Mouse (Mus musculus) heart, adult 2 months (tissue): ENCODE results near the gene Kcng3. TPM values are rescaled to one million over a fixed set of nuclear protein-coding genes. Genes with fewer than 3 reads are reported as not detected.

ENCODE experiments used
- DNase-seq, 2 experiments: peaks; one replicate each; pipeline ENCODE4 v3.0.0; 2021
- H3K27ac ChIP-seq: fragments of 200-600 bp; 2 replicates; pipeline ENCODE4 v1.8.1; 2022
- H3K27me3 ChIP-seq: fragments of 200-500 bp; 2 replicates; pipeline ENCODE4 v1.6.1; 2012; ENCODE audit warnings: mild to moderate bottlenecking, low read length, inconsistent platforms, mixed read lengths; ENCODE audit not compliant: control insufficient read depth, insufficient read depth
- H3K36me3 ChIP-seq: fragments of 200-500 bp; 2 replicates; pipeline ENCODE4 v1.6.1; 2012; ENCODE audit warnings: low read length, inconsistent platforms; ENCODE audit not compliant: control insufficient read depth, insufficient read depth
- H3K4me1 ChIP-seq: fragments of 200-500 bp; 2 replicates; pipeline ENCODE4 v1.6.1; 2011; ENCODE audit warnings: low read length; ENCODE audit not compliant: control insufficient read depth, insufficient read depth
- H3K4me3 ChIP-seq: fragments of 200-600 bp; 2 replicates; pipeline ENCODE4 v1.8.1; 2022
- H3K79me2 ChIP-seq: fragments of 200-500 bp; replicated peaks from 2 replicates; pipeline ENCODE4 v1.6.1; 2012; ENCODE audit warnings: mild to moderate bottlenecking, inconsistent platforms, low read length, moderate library complexity, mixed read lengths; ENCODE audit not compliant: control insufficient read depth, insufficient read depth
- H3K9ac ChIP-seq: fragments of 200-500 bp; 2 replicates; pipeline ENCODE4 v1.6.1; 2012; ENCODE audit warnings: low read depth, mild to moderate bottlenecking, control low read depth, inconsistent platforms, low read length, mixed read lengths
- CTCF ChIP-seq: fragments of 200-600 bp; IDR thresholded peaks from 2 replicates; pipeline ENCODE4 v1.8.1; 2022; ENCODE audit warnings: antibody characterized with exemption, mild to moderate bottlenecking, moderate library complexity
- EP300 ChIP-seq: fragments of 200-500 bp; IDR thresholded peaks from 2 replicates; pipeline ENCODE4 v1.6.1; 2011; ENCODE audit warnings: low read depth, low read length, control low read depth; ENCODE audit not compliant: insufficient read depth
- POLR2A ChIP-seq: fragments of 200-500 bp; IDR thresholded peaks from 2 replicates; pipeline ENCODE4 v1.6.1; 2011; ENCODE audit warnings: mild to moderate bottlenecking, low read depth, low read length, control low read depth; ENCODE audit not compliant: insufficient read depth
- WGBS: fragments of 180-500 bp; shearing (Covaris S2); methylation state at CpG from one replicate; pipeline ENCODE4 v1.1.7; 2018; 5-methylcytosine and 5-hydroxymethylcytosine counted together
- intact Hi-C: fragments of 180-260 bp; cut with DNase I; formaldehyde crosslinking; loops from one replicate; pipeline ENCODE4 v1.15.1; 2025
- polyA plus RNA-seq: library from polyadenylated mRNA; depleted of rRNA; stranded (reverse); fragments of >200 nt; gene quantifications from 2 replicates; pipeline ENCODE4 v1.2.3, GENCODE M21; 2012
- total RNA-seq, 2 experiments: library from RNA; stranded (reverse); gene quantifications; 2 replicates each; pipeline ENCODE4 v1.2.3; 2021

Kcng3 gene
- total and polyA plus RNA-seq, 3 experiments: 0.02 TPM; not detected in 2

- intact Hi-C loops: no loop called here
- Histone ChIP-seq H3K36me3 (no peaks in the 10 kb centered on the region), H3K9ac (no peak overlapping the region), H3K27me3 (no peaks in the 10 kb centered on the region), H3K79me2 (no peaks in the 10 kb centered on the region), H3K4me1 (no peaks in the 10 kb centered on the region), H3K27ac (no peak overlapping the region), H3K4me3 (no peak overlapping the region)
- no peak for DNase-seq
- WGBS: 65% methylated on average over 8 of the region's 8 CpGs
- TF ChIP-seq EP300: no peak
- TF ChIP-seq POLR2A: no peak
- no peak for TF ChIP-seq CTCF
These were observed 33.1 kb upstream of the Kcng3 start for GRCm38 (mm10) chr17:83664761-83665160.

DNA sequence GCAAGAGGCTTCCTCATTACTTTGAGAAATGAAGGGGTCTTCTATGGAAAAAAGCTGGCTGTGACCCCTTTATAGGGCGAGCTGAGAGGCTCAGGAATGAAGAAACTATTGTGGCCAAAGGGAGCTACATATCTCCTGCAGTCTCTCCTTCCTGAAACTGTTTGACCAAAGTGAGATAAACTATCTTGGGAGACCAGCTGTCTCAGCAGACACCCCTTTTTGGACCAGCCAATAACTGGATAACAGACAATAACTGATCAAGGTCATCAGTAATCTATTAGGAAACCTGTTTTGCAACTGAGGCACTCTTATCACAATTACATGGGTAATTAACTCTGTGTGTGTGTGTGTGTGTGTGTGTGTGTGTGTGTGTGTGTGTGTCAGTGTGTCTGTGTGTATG, 27.2 kb upstream of the Kcng3 start:
- no peak overlapping the region for H3K27ac ChIP-seq
- 44% methylated on average over 1 of the region's 1 CpGs for WGBS
- no peak for TF ChIP-seq EP300
- TF ChIP-seq CTCF: no peak
- no peak for TF ChIP-seq POLR2A
- H3K27me3 ChIP-seq: no peaks in the 10 kb centered on the region
- no peak overlapping the region for H3K9ac ChIP-seq
- DNase-seq: no peak
- intact Hi-C loops: no loop called here
- H3K36me3 ChIP-seq: no peaks in the 10 kb centered on the region
- no peaks in the 10 kb centered on the region for H3K79me2 ChIP-seq
- H3K4me3 ChIP-seq: no peak overlapping the region
- no peaks in the 10 kb centered on the region for H3K4me1 ChIP-seq

GRCm38 (mm10) chr17:83657375-83657774, 25.7 kb upstream of the Kcng3 start:
- Histone ChIP-seq H3K27ac (no peak overlapping the region), H3K79me2 (no peaks in the 10 kb centered on the region), H3K36me3 (no peaks in the 10 kb centered on the region), H3K9ac (no peak overlapping the region), H3K4me1 (no peaks in the 10 kb centered on the region), H3K27me3 (no peaks in the 10 kb centered on the region), H3K4me3 (no peak overlapping the region)
- DNase-seq: no peak
- no peak for TF ChIP-seq POLR2A
- no peak for TF ChIP-seq EP300
- TF ChIP-seq CTCF: no peak
- WGBS: 93% methylated on average over 9 of the region's 9 CpGs
- intact Hi-C loops: no loop called here

DNA sequence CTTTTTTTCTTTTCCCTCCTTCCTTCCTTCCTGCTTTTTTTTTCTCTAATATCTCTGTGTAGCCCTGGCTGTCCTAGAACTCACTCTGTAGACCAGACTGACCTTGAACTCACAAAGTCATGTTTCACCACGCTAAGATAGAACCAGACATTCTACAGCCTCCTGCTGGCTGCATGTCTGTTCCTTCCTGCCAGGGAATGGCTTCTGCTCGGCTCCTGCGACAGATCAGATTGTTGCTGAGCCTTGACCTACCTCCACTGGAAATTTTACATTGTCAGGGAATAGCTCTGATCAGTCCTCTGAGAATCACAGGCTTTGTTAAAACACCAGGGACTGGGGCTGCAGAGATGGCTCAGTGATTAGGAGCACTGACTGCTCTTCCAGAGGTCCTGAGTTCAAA, 24.0 kb upstream of the Kcng3 start:
- intact Hi-C loops: no loop called here
- no peak for DNase-seq

GRCm38 (mm10) chr17:83654651-83655136, 23.0 kb upstream of the Kcng3 start:
- no peak overlapping the region for H3K4me3 ChIP-seq
- no peaks in the 10 kb centered on the region for H3K27me3 ChIP-seq
- no peaks in the 10 kb centered on the region for H3K79me2 ChIP-seq
- TF ChIP-seq CTCF (no peak), POLR2A (no peak), EP300 (no peak)
- H3K27ac ChIP-seq: no peak overlapping the region
- H3K4me1 ChIP-seq: no peaks in the 10 kb centered on the region
- no peak for DNase-seq
- intact Hi-C loops: no loop called here
- H3K9ac ChIP-seq: no peak overlapping the region
- H3K36me3 ChIP-seq: no peaks in the 10 kb centered on the region
- WGBS: 54% methylated on average over 13 of the region's 13 CpGs

More for the DNA sequence above, 24.0 kb upstream of the Kcng3 start:
- H3K36me3 ChIP-seq: no peaks in the 10 kb centered on the region
- H3K9ac ChIP-seq: no peak overlapping the region
- no peaks in the 10 kb centered on the region for H3K27me3 ChIP-seq
- WGBS: 69% methylated on average over 3 of the region's 3 CpGs
- no peaks in the 10 kb centered on the region for H3K79me2 ChIP-seq
- H3K27ac ChIP-seq: no peak overlapping the region
- H3K4me1 ChIP-seq: no peaks in the 10 kb centered on the region
- no peak overlapping the region for H3K4me3 ChIP-seq
- TF ChIP-seq EP300 (no peak), CTCF (no peak), POLR2A (no peak)

DNA sequence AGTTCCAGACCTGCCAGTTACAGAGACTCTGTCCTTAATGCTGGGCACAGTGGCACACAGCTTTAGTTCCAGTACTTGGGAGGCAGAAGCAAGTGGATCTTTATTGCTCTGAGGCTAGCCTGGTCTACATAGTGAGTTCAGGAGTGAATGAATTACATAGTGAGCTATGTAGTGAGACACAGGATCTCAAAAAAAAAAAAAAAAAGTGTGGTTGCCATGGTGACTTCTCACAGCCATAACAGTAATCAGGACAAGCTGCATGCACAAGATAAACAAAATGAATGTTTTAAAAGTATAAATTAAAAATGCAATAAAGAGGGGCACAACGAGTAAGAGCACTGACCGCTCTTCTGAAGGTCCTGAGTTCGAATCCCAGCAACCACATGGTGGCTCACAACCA, 21.9 kb upstream of the Kcng3 start:
- WGBS: 93% methylated on average over 3 of the region's 3 CpGs
- no peak overlapping the region for H3K4me3 ChIP-seq
- H3K27me3 ChIP-seq: no peaks in the 10 kb centered on the region
- H3K27ac ChIP-seq: no peak overlapping the region
- H3K9ac ChIP-seq: no peak overlapping the region
- TF ChIP-seq EP300: no peak
- intact Hi-C loops: no loop called here
- H3K36me3 ChIP-seq: no peaks in the 10 kb centered on the region
- DNase-seq: no peak
- no peaks in the 10 kb centered on the region for H3K79me2 ChIP-seq
- no peaks in the 10 kb centered on the region for H3K4me1 ChIP-seq

- H3K9ac ChIP-seq: no peak overlapping the region
- H3K4me1 ChIP-seq: no peaks in the 10 kb centered on the region
- intact Hi-C loops: no loop called here
- no peaks in the 10 kb centered on the region for H3K36me3 ChIP-seq
- H3K27ac ChIP-seq: no peak overlapping the region
- H3K4me3 ChIP-seq: no peak overlapping the region
- DNase-seq: no peak
- H3K79me2 ChIP-seq: no peaks in the 10 kb centered on the region
- WGBS: 87% methylated on average over 7 of the region's 7 CpGs
- TF ChIP-seq EP300 (no peak), POLR2A (no peak)
- no peaks in the 10 kb centered on the region for H3K27me3 ChIP-seq
These were observed 19.4 kb upstream of the Kcng3 start for GRCm38 (mm10) chr17:83650932-83651682.
